Mouse (Mus musculus) mesoderm, embryonic 11.5 days (tissue): ENCODE measurements around the gene Trp53rka.
"Not testable (repeated sequence)": the region's sequence is repeated elsewhere in the genome, so short reads cannot be mapped to it uniquely, and the experiment has no call there.

Experiments
- DNase-seq: peaks from one replicate; pipeline ENCODE4 v3.0.0-alpha.2; 2012; ENCODE audit warnings: low read depth, low spot score

Gene Trp53rka

DNA sequence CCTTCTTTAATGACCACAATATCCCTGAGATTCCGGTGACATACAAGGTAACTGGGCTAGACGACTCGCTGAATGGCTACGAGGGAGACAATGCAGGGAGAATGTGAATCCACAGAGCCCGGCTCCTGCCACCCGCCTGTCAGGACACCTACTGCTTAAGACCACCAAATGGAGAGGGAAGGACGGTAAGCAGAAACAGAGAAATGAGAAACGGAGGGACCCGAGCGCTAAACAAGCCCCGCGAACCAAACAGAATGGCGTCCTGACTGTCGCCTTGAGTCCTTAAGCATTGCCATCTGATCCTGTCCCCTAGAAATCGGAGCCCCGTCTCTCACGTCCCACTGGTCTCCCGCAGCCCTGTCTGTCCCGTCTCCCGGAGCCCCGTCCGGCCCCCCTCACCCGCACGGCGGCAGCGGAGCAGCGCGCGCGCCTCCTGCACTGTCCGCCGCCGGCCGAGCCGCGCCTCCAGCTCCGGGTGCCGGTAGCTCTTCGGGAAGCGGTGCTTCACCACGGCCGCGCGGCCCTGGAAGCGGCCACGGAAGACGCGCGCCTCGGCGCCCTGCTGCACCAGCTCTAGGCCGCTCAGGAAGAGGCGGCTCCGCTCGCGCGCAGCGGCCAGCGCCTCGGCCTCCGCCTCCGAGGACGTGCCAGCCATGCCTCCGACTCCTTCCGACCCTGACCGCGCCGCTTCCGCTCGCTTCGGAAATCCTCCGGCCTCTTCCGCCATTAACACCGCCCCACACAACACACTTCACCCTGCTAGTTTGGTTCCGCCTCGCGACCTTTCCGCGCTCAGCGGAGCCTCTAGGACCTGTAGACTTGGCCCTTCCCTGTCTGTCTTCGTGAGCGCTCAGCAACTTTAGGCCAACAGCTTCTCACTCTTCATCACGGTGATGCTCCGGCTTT lies at the start of gene Trp53rka:
Gene Trp53rka, minus strand, starts transcription at position 677 of the 906 bp plus-strand sequence.
- DNase-seq: peak; percentile 68

DNA sequence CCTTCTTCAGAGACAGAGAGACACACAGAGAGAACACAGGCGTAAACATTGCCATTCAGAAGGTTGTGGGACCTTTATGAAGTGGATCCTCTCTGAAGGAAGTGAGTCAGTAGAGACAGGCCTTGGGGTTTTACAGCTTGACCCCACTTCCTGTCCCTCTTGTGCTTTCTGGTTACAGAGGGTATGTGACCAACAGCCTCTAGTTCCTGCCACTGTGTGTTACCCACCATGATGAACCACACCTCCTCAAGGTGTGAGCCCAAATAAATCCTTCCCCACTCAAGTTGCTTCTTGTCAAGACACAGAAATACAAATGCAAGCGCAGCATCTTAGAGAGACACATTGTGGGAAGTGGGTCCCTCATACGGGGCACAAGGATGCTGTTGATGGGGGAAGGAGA lies 47.9 kb upstream of the Trp53rka start:
- no peak for DNase-seq

DNA sequence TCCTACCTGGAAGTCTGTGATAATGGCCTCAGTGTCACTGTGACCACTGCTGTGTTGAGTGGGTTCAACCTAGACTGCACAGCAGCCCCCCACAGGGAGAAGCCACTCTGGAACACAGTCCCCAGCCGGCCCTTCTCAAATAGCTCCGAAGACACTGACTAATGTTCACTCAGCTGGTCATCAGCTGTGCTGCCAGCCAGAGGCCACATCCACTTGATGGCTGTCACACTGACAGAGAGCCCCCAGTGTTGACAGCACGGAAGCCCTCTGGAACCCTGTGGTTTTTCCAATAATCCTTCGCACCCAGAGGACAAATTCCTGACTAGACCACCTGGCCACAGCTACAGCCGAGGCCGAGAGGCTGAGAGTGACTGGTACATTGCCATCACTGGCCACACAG lies 40.7 kb upstream of the Trp53rka start:
- DNase-seq: no peak

DNA sequence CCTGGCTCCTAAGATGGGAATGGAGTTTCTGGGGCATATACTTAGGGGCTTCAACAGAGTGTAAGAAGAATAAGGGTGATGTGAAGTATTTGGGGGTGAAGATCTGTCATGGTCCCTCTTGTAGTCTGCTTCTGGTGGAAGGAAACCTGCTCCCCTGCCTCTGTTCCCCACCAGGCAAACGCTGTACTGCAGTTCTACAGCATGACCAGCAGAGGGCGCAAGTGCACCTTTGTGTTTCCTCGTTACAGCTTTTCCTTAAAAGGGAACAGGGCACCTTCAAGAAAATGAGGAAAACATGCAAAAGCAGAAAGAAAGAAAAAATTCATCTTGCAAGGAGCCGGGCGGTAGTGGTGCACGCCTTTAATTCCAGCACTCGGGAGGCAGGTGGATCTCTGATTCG lies 36.0 kb upstream of the Trp53rka start:
- peak; percentile 76 for DNase-seq

DNA sequence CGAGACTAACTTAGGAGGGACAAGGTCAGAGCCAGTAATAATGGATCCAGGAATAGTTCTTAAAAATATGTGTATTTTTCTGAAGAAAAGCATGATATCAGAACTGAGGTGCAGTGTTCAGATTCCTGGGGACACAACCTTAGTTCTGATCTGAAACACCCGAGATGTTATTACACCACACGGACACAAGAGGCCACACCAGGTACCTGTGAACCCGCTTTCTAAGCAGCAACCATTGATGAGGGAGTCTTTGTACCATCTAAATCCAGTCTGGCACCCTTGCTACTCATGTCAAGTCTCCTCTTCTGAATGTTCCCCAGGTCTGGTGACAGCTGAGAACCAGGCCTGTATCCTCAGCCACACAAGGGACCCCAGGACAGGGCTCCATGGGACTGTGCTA lies 32.5 kb upstream of the Trp53rka start:
- no peak for DNase-seq

DNA sequence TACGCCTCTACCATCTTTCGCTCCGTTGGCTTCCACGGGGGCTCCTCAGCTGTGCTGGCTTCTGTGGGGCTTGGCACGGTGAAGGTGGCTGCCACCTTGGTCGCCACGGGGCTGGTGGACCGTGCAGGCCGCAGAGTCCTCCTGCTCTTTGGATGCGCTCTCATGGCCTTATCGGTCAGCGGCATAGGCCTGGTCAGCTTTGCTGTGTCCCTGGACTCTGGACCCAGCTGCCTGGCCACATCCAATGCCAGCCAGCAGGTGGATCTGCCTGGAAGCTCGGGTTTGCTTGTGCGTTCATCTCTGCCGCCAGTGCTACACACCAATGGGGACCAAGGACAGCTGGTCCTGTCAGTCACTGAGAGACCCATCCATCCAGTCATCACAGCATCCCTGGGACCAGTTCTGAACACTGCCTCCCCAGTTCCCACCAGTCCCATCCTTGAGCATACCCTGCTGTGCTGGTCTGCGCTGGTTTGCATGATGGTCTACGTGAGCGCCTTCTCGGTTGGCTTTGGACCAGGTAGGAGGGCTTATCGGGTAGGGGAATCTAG lies 22.1 kb upstream of the Trp53rka start:
- no peak for DNase-seq

DNA sequence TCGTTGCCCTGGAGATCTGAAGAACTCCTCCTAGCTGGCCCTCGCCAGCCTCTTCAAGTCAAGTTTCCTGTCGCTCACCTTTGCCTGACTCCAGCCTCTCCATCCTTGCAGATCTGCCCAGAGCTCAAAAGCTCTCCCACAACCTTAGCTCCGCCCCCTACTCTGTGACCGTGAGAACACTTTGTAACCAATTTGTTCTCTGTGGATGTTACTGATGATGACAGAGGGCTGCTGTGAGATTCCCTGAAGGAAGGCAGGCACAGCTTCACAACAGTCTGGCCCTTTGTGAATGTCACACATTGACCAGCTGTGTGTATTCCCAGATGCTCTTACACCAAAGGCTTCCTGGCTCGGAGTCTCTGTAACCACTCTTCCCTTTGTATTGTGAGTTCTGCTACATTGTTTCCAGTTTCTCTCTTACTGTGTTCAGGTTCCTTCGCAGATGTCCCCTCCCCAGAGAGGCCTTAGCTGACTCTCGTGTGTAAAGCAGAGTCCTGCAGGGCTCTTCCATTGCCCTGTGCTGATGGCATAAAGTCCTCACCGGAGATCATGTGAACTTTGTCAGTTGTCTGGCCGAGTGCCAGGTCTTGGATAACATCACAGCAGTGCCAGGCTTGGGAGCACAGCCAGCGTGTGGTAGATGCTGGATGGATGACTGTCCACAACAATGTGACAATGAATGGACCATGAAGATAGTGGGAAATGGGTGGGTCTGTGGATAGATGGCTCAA lies 19.9 kb upstream of the Trp53rka start:
- DNase-seq: peak; percentile 46

DNA sequence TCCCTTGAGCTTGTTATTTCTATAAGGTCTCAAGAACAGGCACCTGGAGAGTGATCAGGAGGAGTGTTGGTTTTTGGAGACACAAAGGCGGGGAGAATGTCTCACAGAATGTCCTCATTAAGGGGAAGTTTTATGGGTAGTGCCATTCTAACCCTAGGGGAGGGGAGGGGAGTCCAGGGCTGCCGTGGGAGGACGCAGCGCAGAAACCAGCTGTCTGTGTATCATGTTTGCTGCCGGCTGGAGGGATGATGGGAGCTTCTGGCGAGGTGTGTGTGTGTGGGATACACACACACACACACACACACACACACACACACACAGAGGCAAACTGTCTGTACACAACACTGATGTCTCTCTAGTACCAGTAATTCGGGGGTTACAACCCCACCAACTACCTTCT lies 19.3 kb upstream of the Trp53rka start:
- peak; percentile 43 for DNase-seq

DNA sequence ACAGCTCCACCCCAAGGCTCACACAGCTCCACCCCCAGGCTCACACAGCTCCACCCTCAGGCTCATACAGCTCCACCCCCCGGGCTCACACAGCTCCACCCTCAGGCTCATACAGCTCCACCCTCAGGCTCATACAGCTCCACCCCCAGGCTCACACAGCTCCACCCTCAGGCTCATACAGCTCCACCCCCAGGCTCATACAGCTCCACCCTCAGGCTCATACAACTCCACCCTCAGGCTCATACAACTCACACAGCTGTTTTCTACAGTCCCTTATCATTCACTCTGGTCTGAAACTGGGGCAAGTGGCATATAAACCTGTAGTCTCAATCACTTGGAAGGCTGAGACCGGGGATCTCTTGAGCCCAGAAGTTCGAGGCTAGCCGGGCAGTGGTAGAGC lies 18.4 kb upstream of the Trp53rka start:
- not testable (repeated sequence) for DNase-seq

DNA sequence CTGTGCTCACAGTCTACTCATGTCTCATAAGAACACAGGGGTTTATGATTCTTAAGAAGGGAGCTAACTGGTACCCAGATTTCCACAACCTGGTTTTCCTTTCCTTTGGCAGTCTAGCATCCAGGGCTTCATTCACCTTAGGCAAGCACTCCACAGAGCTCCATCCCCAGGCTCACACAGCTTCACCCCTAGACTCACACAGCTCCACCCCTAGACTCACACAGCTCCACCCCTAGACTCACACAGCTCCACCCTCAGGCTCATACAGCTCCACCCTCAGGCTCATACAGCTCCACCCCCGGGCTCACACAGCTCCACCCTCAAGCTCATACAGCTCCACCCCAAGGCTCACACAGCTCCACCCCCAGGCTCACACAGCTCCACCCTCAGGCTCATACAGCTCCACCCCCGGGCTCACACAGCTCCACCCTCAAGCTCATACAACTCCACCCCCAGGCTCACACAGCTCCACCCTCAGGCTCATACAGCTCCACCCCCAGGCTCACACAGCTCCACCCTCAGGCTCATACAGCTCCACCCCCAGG lies 17.9 kb upstream of the Trp53rka start:
- not testable (repeated sequence) for DNase-seq

DNA sequence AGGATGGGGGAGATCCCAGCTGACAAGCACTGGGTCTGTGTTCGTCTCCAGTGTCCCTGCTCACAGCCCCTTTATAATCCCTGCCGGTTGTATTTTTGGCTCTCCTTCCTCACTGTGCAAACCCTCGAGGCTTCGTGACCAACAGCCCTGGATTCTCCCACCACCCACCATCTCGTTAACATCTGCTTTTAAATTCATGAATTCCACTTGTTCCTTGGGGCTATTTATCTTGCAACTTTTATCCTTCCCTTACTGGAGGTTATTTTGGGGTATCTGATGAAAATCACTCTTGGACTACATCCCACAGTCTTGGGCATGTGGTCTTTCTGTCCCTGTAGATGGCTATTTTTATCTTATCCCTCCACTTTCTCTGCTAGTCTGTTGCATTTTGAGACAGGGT lies 17.3 kb upstream of the Trp53rka start:
- no peak for DNase-seq

DNA sequence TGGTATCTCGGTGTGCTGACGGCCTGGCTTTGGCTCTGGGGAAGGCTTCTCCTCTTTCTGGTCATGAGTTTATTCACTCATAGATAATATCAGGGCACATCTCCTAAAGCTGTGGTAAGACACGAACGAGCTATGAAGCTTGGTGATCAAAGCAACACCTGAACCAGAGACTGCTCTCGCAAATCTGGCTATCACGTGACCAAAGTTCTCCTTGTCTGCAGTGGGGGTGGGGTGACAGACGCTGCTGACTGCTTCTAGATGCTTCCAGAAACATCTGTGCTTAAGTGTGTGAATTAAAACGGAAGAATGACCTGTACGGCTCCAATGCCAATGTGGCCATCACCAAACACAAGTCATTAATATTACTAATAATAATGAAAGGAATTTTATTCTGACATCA lies 16.6 kb upstream of the Trp53rka start:
- DNase-seq: no peak

DNA sequence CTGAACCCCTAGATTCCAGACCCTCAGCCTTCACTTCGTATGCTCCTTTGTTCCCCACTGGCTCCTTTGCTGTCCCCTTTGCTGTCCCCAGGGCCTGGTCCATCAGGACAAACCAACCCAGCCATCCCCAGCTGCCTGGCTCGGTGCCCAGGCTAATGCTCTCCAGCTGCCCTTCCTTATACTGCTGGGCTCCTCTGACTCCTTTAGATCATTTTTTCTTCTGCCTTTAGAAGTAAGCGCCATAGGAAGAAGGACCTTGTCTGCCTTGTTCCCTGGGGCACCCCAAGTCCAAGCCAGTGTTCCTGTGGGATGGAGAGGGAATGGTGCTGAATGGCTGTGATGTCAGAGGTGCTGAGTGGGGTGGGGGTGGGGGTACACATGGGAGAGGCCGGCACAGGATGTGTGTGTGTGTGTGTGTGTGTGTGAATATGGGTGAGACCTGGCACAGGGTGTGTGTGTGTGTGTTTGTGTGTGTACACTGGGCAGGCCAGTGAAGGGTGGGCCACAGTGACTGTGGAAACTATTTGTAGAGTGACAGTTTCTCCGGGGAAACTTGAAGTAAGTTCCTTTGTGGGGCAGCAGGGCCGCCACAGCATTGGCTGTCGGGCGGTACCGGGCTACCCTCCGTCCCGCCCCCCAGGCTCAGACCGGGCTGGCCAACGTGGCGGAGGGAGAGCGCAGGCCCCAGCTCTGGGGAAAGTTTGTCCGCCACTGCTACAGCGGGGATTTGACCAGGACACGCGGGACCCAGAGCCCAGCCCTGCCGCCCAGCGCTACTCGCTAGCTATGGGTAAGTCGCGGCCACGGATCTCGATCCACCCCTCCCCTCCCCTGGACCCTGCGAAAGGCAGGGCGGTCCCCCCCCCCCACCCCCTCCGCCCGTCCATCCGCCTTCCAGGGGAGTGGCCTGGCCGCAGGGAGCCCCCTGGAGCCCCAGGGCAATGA lies 10.4 kb upstream of the Trp53rka start, which contains the start of gene Slc2a10:
Gene Slc2a10, plus strand, starts transcription at position 529 of the 945 bp plus-strand sequence.
- DNase-seq: peak; percentile 26

DNA sequence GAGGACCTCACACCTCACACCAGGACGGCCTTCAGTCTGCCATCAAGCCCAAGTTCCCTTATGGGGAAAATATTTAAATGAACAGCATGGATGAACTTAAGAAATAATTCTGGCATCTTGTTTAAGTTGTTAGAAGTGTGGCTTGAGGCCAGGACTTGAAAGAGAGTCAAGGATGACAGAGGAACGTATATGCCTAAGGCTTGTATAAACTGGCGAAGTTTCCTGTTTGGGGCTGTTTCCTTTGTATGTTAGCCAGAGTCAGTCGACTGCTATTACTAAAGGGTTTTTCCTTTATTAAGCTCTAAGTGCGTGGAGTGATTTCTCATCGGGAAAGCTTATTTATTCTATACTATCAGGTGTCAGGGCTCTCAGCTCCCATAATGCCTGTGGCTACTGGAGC lies 5.7 kb upstream of the Trp53rka start:
- no peak for DNase-seq

DNA sequence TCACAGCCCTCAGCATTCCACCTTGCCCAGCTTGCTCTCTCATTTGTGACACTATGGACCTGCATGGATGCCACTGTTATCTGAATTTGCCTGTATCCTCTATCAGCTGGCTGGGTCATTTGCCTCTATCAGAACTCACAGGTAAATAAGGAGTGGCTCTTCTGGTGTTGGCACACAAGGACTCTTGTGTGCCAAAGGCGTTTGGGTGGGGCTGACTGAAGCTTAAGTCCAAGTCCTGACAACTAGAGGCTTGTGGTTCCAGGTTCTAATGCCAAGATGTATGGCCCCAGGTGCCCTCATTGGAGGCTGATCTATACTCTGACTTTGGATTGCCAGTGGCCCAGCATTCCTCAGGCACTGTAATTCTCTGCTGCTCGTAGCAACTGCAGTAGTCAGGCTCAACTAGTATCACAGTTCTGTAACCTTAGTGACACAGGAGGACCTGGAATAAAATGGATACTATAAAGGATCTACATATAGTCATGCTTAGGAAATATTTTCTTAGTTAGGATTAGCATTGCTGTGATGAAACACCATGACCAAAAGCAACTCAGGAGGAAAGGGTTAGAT lies 4.7 kb upstream of the Trp53rka start:
- no peak for DNase-seq

DNA sequence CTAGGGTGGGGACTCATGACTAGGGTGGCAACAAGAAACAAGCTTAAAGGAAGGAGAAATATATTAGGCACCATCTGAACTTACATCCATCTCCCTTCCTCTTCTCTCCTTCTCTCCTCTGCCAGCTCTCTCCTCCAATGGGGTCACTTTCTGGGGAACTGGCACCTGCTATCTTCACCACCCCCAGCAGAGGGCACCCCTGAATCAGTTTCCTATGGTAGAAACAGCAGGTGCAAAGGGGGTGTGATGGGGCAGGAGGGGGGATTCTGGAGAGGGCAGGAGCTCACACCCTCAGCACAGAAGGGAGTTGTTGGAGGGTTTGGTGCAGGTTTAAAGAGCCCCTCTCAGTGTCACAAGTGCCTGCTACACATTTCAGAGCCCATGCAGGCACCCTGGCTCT lies 3.1 kb upstream of the Trp53rka start:
- peak; percentile 46 for DNase-seq

DNA sequence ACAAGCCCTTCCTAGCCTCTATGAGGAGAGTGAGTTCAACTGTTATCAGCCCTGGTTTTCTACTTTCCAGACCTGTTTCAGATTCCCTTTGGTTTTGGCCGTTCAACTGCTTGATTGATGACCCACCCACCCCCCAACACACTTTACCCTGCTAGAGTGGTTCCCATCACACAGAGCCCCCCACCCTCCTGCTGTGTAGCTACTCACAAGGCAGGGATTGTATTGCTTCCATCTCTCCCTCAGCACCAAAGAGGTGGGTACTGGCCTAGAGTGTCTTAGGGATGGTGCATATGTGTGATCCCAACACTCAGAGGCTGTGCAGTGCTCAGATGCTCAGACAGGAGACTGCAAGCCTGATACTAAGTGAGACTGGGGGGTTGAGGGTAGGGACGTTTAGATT lies 1.4 kb upstream of the Trp53rka start:
- DNase-seq: no peak

DNA sequence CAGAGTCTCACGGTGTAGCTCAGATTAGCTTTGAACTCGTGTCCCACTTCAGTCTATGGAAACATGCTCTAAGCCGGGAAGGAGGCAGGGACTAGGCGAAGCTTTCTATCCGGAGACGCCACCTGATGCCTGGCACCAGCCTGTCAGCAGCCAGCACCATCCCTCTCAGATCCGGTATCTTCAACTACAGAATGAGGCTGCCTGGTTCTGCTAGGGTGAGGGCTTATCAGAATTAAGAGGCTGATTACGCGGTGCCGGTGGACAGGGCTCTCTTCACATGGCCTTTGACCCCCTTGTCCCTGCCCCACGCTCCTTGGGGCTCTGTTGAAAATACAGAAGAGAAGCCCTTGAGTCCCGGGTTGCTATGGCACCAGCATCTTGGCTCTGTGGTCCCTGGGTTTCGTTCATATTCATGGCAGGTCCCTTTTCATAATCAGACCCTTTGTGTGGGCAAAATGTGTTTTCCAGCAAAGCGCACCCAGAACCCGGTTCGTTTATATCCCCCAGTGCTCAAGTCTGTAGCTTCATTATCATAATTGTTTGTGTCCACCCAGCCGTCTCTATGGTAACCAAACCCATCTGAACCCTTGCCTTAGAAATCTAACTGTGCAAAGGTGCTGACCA lies 575 bp upstream of the Trp53rka start:
- peak; percentile 60 for DNase-seq

DNA sequence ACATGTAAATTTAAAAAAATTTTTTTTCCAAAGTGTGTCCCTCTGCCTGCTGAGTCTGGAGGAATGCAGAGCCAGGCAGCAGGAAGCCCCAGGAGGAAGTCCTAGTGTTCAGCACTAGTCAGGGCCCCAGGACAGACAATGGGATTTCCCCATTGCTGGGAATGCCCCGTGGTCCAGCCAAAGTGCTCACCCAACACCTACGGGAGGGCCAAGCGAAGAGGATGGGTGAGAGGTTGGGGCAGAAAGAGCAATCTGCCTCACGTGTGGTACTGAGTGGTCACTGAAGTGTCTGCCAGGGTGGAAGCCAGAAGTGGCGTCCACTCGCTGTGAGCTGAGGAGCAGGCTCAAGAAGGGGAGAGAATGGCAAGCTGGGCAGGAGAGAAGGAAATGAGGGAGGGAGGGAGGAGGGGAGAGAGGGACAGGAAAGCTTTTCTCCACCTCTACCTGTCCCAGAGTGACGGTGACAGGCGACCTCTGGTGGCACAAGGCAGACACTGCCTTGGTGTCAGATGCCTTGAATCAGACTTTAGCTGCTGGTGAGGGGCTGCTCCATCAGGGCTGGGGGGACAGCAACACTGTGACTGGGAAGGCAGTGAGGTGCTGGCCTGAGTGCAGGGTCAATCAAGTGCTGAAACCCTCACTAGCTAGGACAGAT lies 6.1 kb downstream of the Trp53rka start:
- DNase-seq: peak; percentile 65

DNA sequence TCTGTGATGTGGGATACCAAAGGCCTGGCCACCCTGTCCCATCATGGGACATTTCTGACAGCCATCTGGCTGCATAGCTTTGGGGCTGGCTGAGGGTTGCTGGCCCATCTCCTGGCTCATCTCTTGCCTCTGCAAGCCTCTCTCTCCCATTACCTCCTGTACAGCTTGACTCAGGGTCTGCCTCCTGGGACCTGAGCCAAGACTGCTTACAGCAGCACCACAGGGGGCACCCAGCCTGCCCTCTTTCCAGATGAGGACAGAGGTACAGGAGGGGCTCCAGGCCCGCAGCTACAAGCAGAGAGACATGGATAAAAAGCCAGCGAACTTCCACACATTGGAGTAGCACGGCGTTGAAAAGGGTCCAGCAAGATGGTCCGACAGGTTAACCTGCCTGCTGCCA lies 6.7 kb downstream of the Trp53rka start:
- DNase-seq: no peak
